Comparison of ENCODE assay signal across 7 mouse cellular contexts in genomic region chr3:104865341-104865788, GRCm38 (mm10). TPM values are rescaled to one million over a fixed set of nuclear protein-coding genes. Genes with fewer than 3 reads are reported as not detected.
DNase-seq lines count a peak whose midpoint lies in the region; ATAC-seq and TF ChIP-seq lines count a peak whose summit lies in the region.

No protein-coding gene starts in this region.

- peaks cover 4% of the 10 kb centered on the region for H3K4me1 ChIP-seq in thymus, adult 2 months (replicated peaks; ENCODE audit: control insufficient read depth, insufficient read depth, low read length)
- H3K4me1 ChIP-seq in embryonic facial prominence, embryonic 15.5 days: peaks cover 13% of the 10 kb centered on the region
- H3K4me1 ChIP-seq in limb, embryonic 13.5 days: peaks cover 34% of the 10 kb centered on the region

- ATAC-seq in embryonic facial prominence, embryonic 15.5 days (ENCODE audit: insufficient number of reproducible peaks, low FRiP score, low TSS enrichment, low read depth): no peak
- ATAC-seq in limb, embryonic 13.5 days (ENCODE audit: low FRiP score, low read depth): peak; percentile 7; the same call in 1 of the 2 replicates

- H3K4me3 ChIP-seq in thymus, adult 2 months (ENCODE audit: control insufficient read depth, insufficient read depth, low read length): peak overlapping the region; percentile 80
- H3K4me3 ChIP-seq in embryonic facial prominence, embryonic 15.5 days (replicated peaks): peak overlapping the region; percentile 80
- peak overlapping the region; percentile 95 for H3K4me3 ChIP-seq in limb, embryonic 13.5 days
- H3K4me3 ChIP-seq in myocyte: peak overlapping the region; percentile 100

- no peaks in the 10 kb centered on the region for H3K36me3 ChIP-seq in thymus, adult 2 months (ENCODE audit: control insufficient read depth, insufficient read depth, low read length)
- H3K36me3 ChIP-seq in embryonic facial prominence, embryonic 15.5 days: peaks cover 13% of the 10 kb centered on the region; the same call in 1 of the 2 replicates
- H3K36me3 ChIP-seq in limb, embryonic 13.5 days: peaks cover 10% of the 10 kb centered on the region
- peaks cover 4% of the 10 kb centered on the region for H3K36me3 ChIP-seq in myocyte (ENCODE audit: control insufficient read depth, insufficient read depth)

- H3ac ChIP-seq in myocyte (ENCODE audit: control insufficient read depth, insufficient read length): peak overlapping the region; percentile 48

- WGBS in thymus, adult 2 months: 0% methylated on average over 12 of the region's 12 CpGs
- under 1% methylated on average over 12 of the region's 12 CpGs for WGBS in embryonic facial prominence, embryonic 15.5 days
- 1% methylated on average over 12 of the region's 12 CpGs for WGBS in limb, embryonic 13.5 days

- peak overlapping the region; percentile 84 for H3K27ac ChIP-seq in thymus, adult 2 months (ENCODE audit: control insufficient read depth, insufficient read depth, low read length)
- H3K27ac ChIP-seq in embryonic facial prominence, embryonic 15.5 days (replicated peaks): peak overlapping the region; percentile 99
- peak overlapping the region; percentile 98 for H3K27ac ChIP-seq in limb, embryonic 13.5 days

- no peak for TF ChIP-seq POLR2A in thymus, adult 2 months (IDR thresholded peaks at IDR 0.05; ENCODE audit: control insufficient read depth, extremely low read depth, insufficient read depth, low read length, poor library complexity)
- no peak for TF ChIP-seq POLR2A in myocyte (IDR thresholded peaks at IDR 0.05; ENCODE audit: insufficient read length, low read depth)

- no peak for TF ChIP-seq CTCF in thymus, adult 2 months (IDR thresholded peaks at IDR 0.05; ENCODE audit: borderline replicate concordance, control insufficient read depth, extremely low read depth, insufficient read depth, low read length, poor library complexity)

- peak overlapping the region; percentile 62 for H3K4me2 ChIP-seq in embryonic facial prominence, embryonic 15.5 days (replicated peaks)
- peak overlapping the region; percentile 82 for H3K4me2 ChIP-seq in limb, embryonic 13.5 days (replicated peaks)
- peak overlapping the region; percentile 95 for H3K4me2 ChIP-seq in myocyte (ENCODE audit: low read depth)

- no peak for DNase-seq in thymus, adult 2 months
- DNase-seq in thymus, postnatal 14 days: no peak
- DNase-seq in layer of hippocampus, postnatal 14 days (ENCODE audit: low spot score in 2 of 2): no peak
- DNase-seq in left cerebral cortex, adult 11 months (ENCODE audit: low spot score): no peak

- no peaks in the 10 kb centered on the region for H3K9me3 ChIP-seq in embryonic facial prominence, embryonic 15.5 days (replicated peaks)
- H3K9me3 ChIP-seq in limb, embryonic 13.5 days: no peaks in the 10 kb centered on the region

- no peaks in the 10 kb centered on the region for H3K27me3 ChIP-seq in thymus, adult 2 months (ENCODE audit: control insufficient read depth, insufficient read depth, low read length)
- H3K27me3 ChIP-seq in embryonic facial prominence, embryonic 15.5 days: no peaks in the 10 kb centered on the region
- no peaks in the 10 kb centered on the region for H3K27me3 ChIP-seq in limb, embryonic 13.5 days
- H3K27me3 ChIP-seq in myocyte (ENCODE audit: control insufficient read depth, insufficient read depth, insufficient read length): no peaks in the 10 kb centered on the region

- peaks cover 56% of the 10 kb centered on the region for H3K79me2 ChIP-seq in myocyte (ENCODE audit: control insufficient read depth, insufficient read depth)

- H3K9ac ChIP-seq in embryonic facial prominence, embryonic 15.5 days: peak overlapping the region; percentile 83
- H3K9ac ChIP-seq in limb, embryonic 13.5 days: peak overlapping the region; percentile 92

TF ChIP-seq in myocyte, 11 proteins besides CTCF, POLR2A, EP300 and RAD21:
- TF ChIP-seq TCF3 (IDR thresholded peaks at IDR 0.05; ENCODE audit: insufficient read length, low read depth) (no peak), CEBPB (IDR thresholded peaks at IDR 0.05; ENCODE audit: insufficient read depth, poor library complexity, severe bottlenecking) (no peak)

RNA-seq across cellular contexts. Expression of gene Capza1, which starts 1.1 kb away (rescaled TPM):
- 77.9 and 85.7 TPM in 2 replicates for polyA plus RNA-seq in thymus, adult 2 months (2012; rRNA removed)
- 173 and 183 TPM in 2 replicates for polyA plus RNA-seq in embryonic facial prominence, embryonic 15.5 days (2015; fragmentation: Nextera tagmentation; extraction: Ambion mirVana)
- polyA plus RNA-seq in limb, embryonic 13.5 days (2015; fragmentation: Nextera tagmentation; extraction: Ambion mirVana): 191 and 206 TPM in 2 replicates
- 22.6 TPM for polyA plus RNA-seq in myocyte (2012; fragmentation: generic; extraction: Trizol)
- 10 to 100 TPM; 45.5 to 49.8 TPM for total RNA-seq in layer of hippocampus, postnatal 14 days (2021)

RNA-seq across cellular contexts. Expression of gene St7l, which starts 1.6 kb away (rescaled TPM):
- 13.2 and 13.6 TPM in 2 replicates for polyA plus RNA-seq in thymus, adult 2 months (2012; rRNA removed)
- polyA plus RNA-seq in embryonic facial prominence, embryonic 15.5 days (2015; fragmentation: Nextera tagmentation; extraction: Ambion mirVana): 38.6 and 42.4 TPM in 2 replicates
- 40.1 and 41.0 TPM in 2 replicates for polyA plus RNA-seq in limb, embryonic 13.5 days (2015; fragmentation: Nextera tagmentation; extraction: Ambion mirVana)
- polyA plus RNA-seq in myocyte (2012; fragmentation: generic; extraction: Trizol): 13.2 TPM
- total RNA-seq in layer of hippocampus, postnatal 14 days (2021): 10 to 100 TPM; 45.1 to 46.2 TPM

RNA-seq across cellular contexts. Expression of gene Mov10, which starts 47.0 kb away (rescaled TPM):
- 23.9 and 29.8 TPM in 2 replicates for polyA plus RNA-seq in thymus, adult 2 months (2012; rRNA removed)
- polyA plus RNA-seq in embryonic facial prominence, embryonic 15.5 days (2015; fragmentation: Nextera tagmentation; extraction: Ambion mirVana): 44.7 and 47.0 TPM in 2 replicates
- 71.7 and 74.9 TPM in 2 replicates for polyA plus RNA-seq in limb, embryonic 13.5 days (2015; fragmentation: Nextera tagmentation; extraction: Ambion mirVana)
- polyA plus RNA-seq in myocyte (2012; fragmentation: generic; extraction: Trizol): 6.7 TPM
- total RNA-seq in layer of hippocampus, postnatal 14 days (2021): 1 to 10 TPM; 7.9 to 9.4 TPM
